Comparison of ENCODE assay signal across 11 mouse cellular contexts in genomic region chr7:118935306-118935705, GRCm38 (mm10). TPM values are rescaled to one million over a fixed set of nuclear protein-coding genes. Genes with fewer than 3 reads are reported as not detected.
DNase-seq lines count a peak whose midpoint lies in the region; ATAC-seq and TF ChIP-seq lines count a peak whose summit lies in the region.
"Had no signal": no experiment of that assay in that cellular context is flagged by ENCODE, and none has a peak within 500 bp of the region (broad histone marks: within the 10 kb centered on the region; RNA-seq: fewer than 3 reads in every experiment).

No protein-coding gene starts in this region.

- no peak overlapping the region for H3K9ac ChIP-seq in lung, postnatal 0 days (replicated peaks; ENCODE audit: low read depth)
- no peak overlapping the region for H3K9ac ChIP-seq in hindbrain, embryonic 13.5 days

- no peaks in the 10 kb centered on the region for H3K36me3 ChIP-seq in lung, postnatal 0 days (ENCODE audit: insufficient read depth, low read length)
- no peaks in the 10 kb centered on the region for H3K36me3 ChIP-seq in hindbrain, embryonic 13.5 days
- no peaks in the 10 kb centered on the region for H3K36me3 ChIP-seq in forebrain, embryonic 10.5 days (replicated peaks)
- H3K36me3 ChIP-seq: G1E; midbrain, embryonic 10.5 days had no signal

- 24% methylated on average over 2 of the region's 2 CpGs for WGBS in lung, postnatal 0 days
- 83% methylated on average over 2 of the region's 2 CpGs for WGBS in hindbrain, embryonic 13.5 days
- 81% methylated on average over 2 of the region's 2 CpGs for WGBS in forebrain, embryonic 10.5 days

- ATAC-seq in lung, postnatal 0 days: peak; percentile 95
- ATAC-seq in hindbrain, embryonic 13.5 days (ENCODE audit: low FRiP score): no peak

- no peak for TF ChIP-seq CTCF in lung, postnatal 0 days (IDR thresholded peaks at IDR 0.05)

- peak; percentile 64 for DNase-seq in urinary bladder, postnatal 25 days (ENCODE audit: low spot score)
- DNase-seq in urinary bladder, postnatal 10 days (ENCODE audit: low spot score): no peak
- DNase-seq in gastrocnemius, adult 8-10 months (ENCODE audit: low spot score in 2 of 2): peak; percentile 48 to 51
- peak; percentile 96 for DNase-seq in lung, postnatal 0 days (ENCODE audit: low spot score)
- DNase-seq in kidney, postnatal 4 days: no peak
- DNase-seq in retina, postnatal 1 day: no peak
- DNase-seq in forebrain, embryonic 10.5 days (ENCODE audit: extremely low spot score, low spot score): no peak
- DNase-seq: kidney, adult 2 months had no signal

- TF ChIP-seq EP300 in lung, postnatal 0 days (IDR thresholded peaks at IDR 0.05): peak; percentile 83

- H3K9me3 ChIP-seq in lung, postnatal 0 days (ENCODE audit: low read length): no peaks in the 10 kb centered on the region
- no peaks in the 10 kb centered on the region for H3K9me3 ChIP-seq in hindbrain, embryonic 13.5 days
- no peaks in the 10 kb centered on the region for H3K9me3 ChIP-seq in forebrain, embryonic 10.5 days
- H3K9me3 ChIP-seq: G1E; midbrain, embryonic 10.5 days had no signal

- H3K27me3 ChIP-seq in lung, postnatal 0 days (replicated peaks; ENCODE audit: insufficient read depth, low read length): no peaks in the 10 kb centered on the region
- H3K27me3 ChIP-seq in hindbrain, embryonic 13.5 days: no peaks in the 10 kb centered on the region; the same call in 1 of the 2 replicates
- H3K27me3 ChIP-seq in forebrain, embryonic 10.5 days (ENCODE audit: poor library complexity, severe bottlenecking): no peaks in the 10 kb centered on the region

- no peak overlapping the region for H3K4me2 ChIP-seq in lung, postnatal 0 days (replicated peaks; ENCODE audit: low read depth, low read length)
- no peak overlapping the region for H3K4me2 ChIP-seq in hindbrain, embryonic 13.5 days

- peaks cover 11% of the 10 kb centered on the region; the same call in 1 of the 2 replicates for H3K4me1 ChIP-seq in lung, postnatal 0 days (ENCODE audit: insufficient read depth, low read depth, low read length)
- H3K4me1 ChIP-seq in hindbrain, embryonic 13.5 days (replicated peaks): peaks cover 5% of the 10 kb centered on the region
- H3K4me1 ChIP-seq in forebrain, embryonic 10.5 days: peaks cover 19% of the 10 kb centered on the region

- H3K4me3 ChIP-seq in lung, postnatal 0 days (ENCODE audit: low read depth, low read length): no peak overlapping the region
- H3K4me3 ChIP-seq in hindbrain, embryonic 13.5 days: no peak overlapping the region
- no peak overlapping the region for H3K4me3 ChIP-seq in forebrain, embryonic 10.5 days
- H3K4me3 ChIP-seq: midbrain, embryonic 10.5 days had no signal

- peak overlapping the region; percentile 81 for H3K27ac ChIP-seq in lung, postnatal 0 days (ENCODE audit: low read length)
- no peak overlapping the region for H3K27ac ChIP-seq in hindbrain, embryonic 13.5 days
- H3K27ac ChIP-seq in forebrain, embryonic 10.5 days: no peak overlapping the region
- H3K27ac ChIP-seq: midbrain, embryonic 10.5 days had no signal

RNA-seq across cellular contexts. Expression of gene Gprc5b, which starts 59.7 kb away (rescaled TPM):
- 10 to 100 TPM; 13.9 to 24.2 (median 19.7) TPM for total RNA-seq in gastrocnemius, adult 8-10 months (2022)
- 2.1 and 2.7 TPM in 2 replicates for polyA plus RNA-seq in lung, postnatal 0 days (2015; fragmentation: Nextera tagmentation; extraction: Ambion mirVana)
- polyA plus RNA-seq in hindbrain, embryonic 13.5 days (2015; fragmentation: Nextera tagmentation; extraction: Ambion mirVana): 7.9 and 8.1 TPM in 2 replicates
- 9.0 and 12.2 TPM in 2 replicates for polyA plus RNA-seq in forebrain, embryonic 10.5 days (2016; fragmentation: Nextera tagmentation; extraction: Ambion mirVana)
- polyA plus RNA-seq: G1E had no signal

Comparison
In these comparisons a context has a peak if more than half of its experiments do, and no peak if none do; other contexts are left out.
1. DNase-seq: peak in urinary bladder, postnatal 25 days (single experiment), gastrocnemius, adult 8-10 months (2 of 2) and lung, postnatal 0 days (single experiment); none in urinary bladder, postnatal 10 days (single experiment), kidney, postnatal 4 days (0 of 2), retina, postnatal 1 day (single experiment) and forebrain, embryonic 10.5 days (single experiment).